Mouse (Mus musculus) embryonic fibroblast, embryonic 13.5 days (primary cell): ENCODE measurements around the gene Zcchc4. TPM values are rescaled to one million over a fixed set of nuclear protein-coding genes. Genes with fewer than 3 reads are reported as not detected.

ENCODE experiments used
- H3K27ac ChIP-seq: 2 replicates; pipeline ENCODE4 v1.5.1; 2012; ENCODE audit warnings: low read length, control low read depth, inconsistent platforms; ENCODE audit not compliant: insufficient read depth
- H3K4me1 ChIP-seq: 2 replicates; pipeline ENCODE4 v1.6.1; 2011; ENCODE audit warnings: low read length; ENCODE audit not compliant: control insufficient read depth, insufficient read depth
- H3K4me3 ChIP-seq: 2 replicates; pipeline ENCODE4 v1.5.1; 2011; ENCODE audit warnings: mild to moderate bottlenecking, control low read depth, low read length; ENCODE audit not compliant: insufficient read depth
- CTCF ChIP-seq: IDR thresholded peaks from 2 replicates; pipeline ENCODE4 v1.5.1; 2011; ENCODE audit warnings: mild to moderate bottlenecking, control low read depth, low read length, moderate library complexity, borderline replicate concordance; ENCODE audit not compliant: insufficient read depth
- POLR2A ChIP-seq: IDR thresholded peaks from 2 replicates; pipeline ENCODE4 v1.6.1; 2011; ENCODE audit warnings: low read depth, mild to moderate bottlenecking, control low read depth, low read length, moderate library complexity
- polyA plus RNA-seq: library from polyadenylated mRNA; stranded (reverse); fragments of >200 nt; gene quantifications from 2 replicates; pipeline ENCODE4 v1.2.4, GENCODE M21; 2011; ENCODE audit warnings: low read depth; ENCODE audit not compliant: missing spikeins, insufficient read length

Zcchc4 gene
- polyA plus RNA-seq, 1 experiment: 18.3 TPM

DNA sequence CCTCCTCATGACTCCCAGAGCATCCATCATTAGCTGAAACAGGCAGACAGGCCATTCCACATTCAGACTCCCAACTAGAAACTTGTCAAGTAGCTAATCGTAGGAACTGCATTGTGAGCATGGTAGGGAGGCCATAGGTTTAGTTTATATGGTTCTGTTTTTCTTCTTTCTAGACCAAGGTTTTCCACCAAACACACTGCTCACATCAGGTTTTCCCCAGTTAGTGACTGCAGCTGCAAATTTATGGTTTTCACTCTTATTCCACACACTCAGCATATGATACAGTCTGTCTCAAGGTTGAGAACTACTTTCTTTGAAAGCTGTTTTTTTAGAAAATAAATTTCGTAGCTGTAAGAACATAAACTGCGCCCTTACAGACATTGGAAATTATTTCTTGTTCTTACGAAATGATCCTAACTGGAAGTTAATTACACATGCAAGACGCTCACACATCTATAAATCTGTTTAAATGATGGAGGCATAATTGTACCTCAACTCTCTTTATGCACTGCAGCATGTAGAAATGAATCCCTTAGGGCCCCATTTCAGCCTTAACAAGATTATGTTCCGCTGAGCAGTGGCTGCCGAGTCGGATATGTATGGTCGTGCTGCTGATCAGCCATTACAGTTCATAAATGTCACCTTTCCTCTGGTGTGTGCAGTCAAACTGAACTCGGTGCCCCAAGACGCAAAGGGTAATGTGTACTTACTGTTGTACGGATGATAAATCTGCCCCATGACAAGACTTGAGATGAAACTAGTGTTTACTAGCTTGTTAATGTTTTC lies 93.9 kb downstream of the Zcchc4 start:
- H3K27ac ChIP-seq: no peak overlapping the region
- no peak for TF ChIP-seq CTCF
- TF ChIP-seq POLR2A: no peak

DNA sequence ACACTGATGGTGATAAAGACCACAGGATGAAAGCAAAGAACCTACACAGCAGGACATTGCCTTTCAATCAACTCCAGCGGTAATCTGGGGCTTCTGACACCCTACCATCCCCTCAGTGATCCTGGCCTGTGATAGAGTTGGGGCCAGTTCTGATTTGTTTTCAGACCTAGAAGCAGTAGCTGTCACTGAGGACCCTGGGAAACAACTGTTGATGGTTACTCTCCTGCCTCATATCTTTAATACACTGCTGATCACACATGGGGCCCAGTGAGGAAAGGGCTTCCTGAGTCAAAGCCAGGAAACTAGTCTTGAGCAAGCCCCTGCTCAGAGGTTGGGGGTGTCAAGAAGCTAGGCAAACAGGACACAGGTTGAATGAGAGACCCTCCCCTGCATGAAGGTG lies 96.3 kb downstream of the Zcchc4 start:
- TF ChIP-seq CTCF (no peak), POLR2A (no peak)
- Histone ChIP-seq H3K27ac (no peak overlapping the region), H3K4me3 (no peak overlapping the region), H3K4me1 (peaks cover under 1% of the 10 kb centered on the region; the same call in 1 of the 2 replicates)

More for the DNA sequence above, 93.9 kb downstream of the Zcchc4 start:
- H3K4me3 ChIP-seq: no peak overlapping the region
- H3K4me1 ChIP-seq: peaks cover 3% of the 10 kb centered on the region

DNA sequence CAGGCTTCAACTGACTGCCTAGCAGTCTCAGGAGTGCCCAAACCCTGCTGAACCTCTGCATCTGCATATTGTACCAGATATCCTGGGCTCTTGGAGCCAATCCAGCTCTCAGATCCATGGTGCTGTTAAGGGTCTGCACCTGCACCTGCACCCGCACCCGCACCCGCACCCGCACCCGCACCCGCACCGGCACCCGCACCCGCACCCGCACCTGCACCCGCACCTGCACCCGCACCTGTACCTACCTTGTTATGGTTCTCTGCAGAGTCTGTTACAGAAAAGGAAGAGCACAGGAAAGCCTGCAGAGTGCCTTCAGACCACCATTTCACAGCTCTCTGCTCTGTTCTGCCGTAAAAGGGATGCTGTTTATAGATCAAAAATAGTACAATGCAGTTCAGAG lies 96.8 kb downstream of the Zcchc4 start:
- TF ChIP-seq CTCF: no peak
- no peak for TF ChIP-seq POLR2A
- no peaks in the 10 kb centered on the region for H3K4me1 ChIP-seq
- H3K27ac ChIP-seq: no peak overlapping the region
- no peak overlapping the region for H3K4me3 ChIP-seq

Other genes with a start within 250 kb of the Zcchc4 start
- gene Lgi2, start 208.9 kb upstream of the Zcchc4 start, polyA plus RNA-seq: 1.4 and 7.4 TPM in 2 replicates
- gene Sepsecs, start 105.7 kb upstream of the Zcchc4 start, polyA plus RNA-seq: 7.7 and 10.2 TPM in 2 replicates
- gene Pi4k2b, start 33.8 kb upstream of the Zcchc4 start, polyA plus RNA-seq: 25.7 and 28.1 TPM in 2 replicates
- gene Anapc4, start 58.6 kb downstream of the Zcchc4 start, polyA plus RNA-seq: 144 and 146 TPM in 2 replicates